Mouse (Mus musculus) brain, embryonic 14.5 days (tissue): ENCODE data around the gene Mvd.

ENCODE experiments used
- CTCF ChIP-seq: fragments of 200-500 bp; IDR thresholded peaks from 2 replicates; pipeline ENCODE4 v1.5.1; 2012; ENCODE audit warnings: inconsistent platforms, mild to moderate bottlenecking, moderate library complexity, borderline replicate concordance; ENCODE audit not compliant: insufficient read depth, insufficient read length; ENCODE audit errors: extremely low read depth
- POLR2A ChIP-seq: fragments of 200-500 bp; IDR thresholded peaks from 2 replicates; pipeline ENCODE4 v1.6.1; 2012; ENCODE audit warnings: mild to moderate bottlenecking, inconsistent platforms, borderline replicate concordance; ENCODE audit not compliant: poor library complexity, insufficient read depth, insufficient read length, severe bottlenecking; ENCODE audit errors: extremely low read depth

- no peak for TF ChIP-seq POLR2A
- TF ChIP-seq CTCF = no peak
Measured at GRCm38 (mm10) chr8:122470691-122471090, 27.5 kb upstream of the Mvd start.
